Mouse (Mus musculus) monocyte, adult 5-6 weeks (primary cell): ENCODE results near the gene Pgpep1. TPM values are rescaled to one million over a fixed set of nuclear protein-coding genes. Genes with fewer than 3 reads are reported as not detected.

Experiments used
- ATAC-seq: fragments of 153-309, 156-312 bp; replicated peaks from 2 replicates; pipeline ENCODE4 v1.8.0; 2017; ENCODE audit warnings: mild to moderate bottlenecking; ENCODE audit not compliant: low TSS enrichment, insufficient number of reproducible peaks, severe bottlenecking, poor library complexity, low FRiP score
- total RNA-seq: library from RNA; stranded (forward); fragments of 200-1000, 200-491, 200-594 nt; gene quantifications from 3 replicates; pipeline ENCODE4 v1.2.3, GENCODE M21; 2017

The Pgpep1 gene
- total RNA-seq, 1 experiment from 2014 or later, result 3.3 TPM

- peak; percentile 41; the same call in 1 of the 2 replicates for ATAC-seq
Observed at GRCm38 (mm10) chr8:70601271-70601649, 58.9 kb downstream of the Pgpep1 start.

GRCm38 (mm10) chr8:70600473-70601270 lies 59.5 kb downstream of the Pgpep1 start:
- no peak for ATAC-seq

GRCm38 (mm10) chr8:70599507-70600290 lies 60.5 kb downstream of the Pgpep1 start:
- ATAC-seq, result no peak

GRCm38 (mm10) chr8:70598722-70599121 lies 61.5 kb downstream of the Pgpep1 start:
- no peak for ATAC-seq

- ATAC-seq, result no peak
Observed at GRCm38 (mm10) chr8:70598283-70598682, 61.9 kb downstream of the Pgpep1 start.

- ATAC-seq, result no peak
Observed at GRCm38 (mm10) chr8:70597417-70598272, 62.5 kb downstream of the Pgpep1 start.

GRCm38 (mm10) chr8:70596775-70597416 lies 63.3 kb downstream of the Pgpep1 start:
- no peak for ATAC-seq

Other genes with a start within 250 kb of the Pgpep1 start
- 1.8 to 7.0 TPM (median 6.5 TPM) in 3 replicates for gene Crtc1, start 220.8 kb downstream of the Pgpep1 start, total RNA-seq
- 3.3 to 8.3 TPM (median 3.4 TPM) in 3 replicates for gene Klhl26, start 183.4 kb downstream of the Pgpep1 start, total RNA-seq
- gene Tmem59l, start 173.0 kb downstream of the Pgpep1 start, total RNA-seq, result not detected in 3 replicates
- not detected in 3 replicates for gene Crlf1, start 167.2 kb downstream of the Pgpep1 start, total RNA-seq
- gene Rex1bd, start 153.6 kb downstream of the Pgpep1 start, total RNA-seq, result 16.6 to 32.7 TPM (median 26.1 TPM) in 3 replicates
- gene Uba52, start 149.6 kb downstream of the Pgpep1 start, total RNA-seq, result 1,178 to 1,886 TPM (median 1,315 TPM) in 3 replicates
- gene Fkbp8, start 132.7 kb downstream of the Pgpep1 start, total RNA-seq, result 147 to 174 TPM (median 173 TPM) in 3 replicates
- 63.0 to 84.2 TPM (median 67.0 TPM) in 3 replicates for gene Kxd1, start 132.4 kb downstream of the Pgpep1 start, total RNA-seq
- 13.9 to 16.9 TPM (median 15.1 TPM) in 3 replicates for gene Ell, start 120.9 kb downstream of the Pgpep1 start, total RNA-seq
- 9.3 to 16.3 TPM (median 15.3 TPM) in 3 replicates for gene Isyna1, start 66.0 kb downstream of the Pgpep1 start, total RNA-seq
- gene Ssbp4, start 51.5 kb downstream of the Pgpep1 start, total RNA-seq, result 83.1 to 151 TPM (median 94.1 TPM) in 3 replicates
- 28.5 to 42.6 TPM (median 42.2 TPM) in 3 replicates for gene Lrrc25, start 44.2 kb downstream of the Pgpep1 start, total RNA-seq
- gene Gdf15, start 27.9 kb downstream of the Pgpep1 start, total RNA-seq, result 0.19 to 3.8 TPM in 2 of 3 replicates, not detected in the other
- 69.1 to 93.3 TPM (median 80.9 TPM) in 3 replicates for gene Lsm4, start 12.9 kb upstream of the Pgpep1 start, total RNA-seq
- gene Jund, start 38.6 kb upstream of the Pgpep1 start, total RNA-seq, result 131 to 182 TPM (median 168 TPM) in 3 replicates
- gene Iqcn, start 43.1 kb upstream of the Pgpep1 start, total RNA-seq, result 0.67 to 0.78 TPM in 2 of 3 replicates, not detected in the other
- not detected in 3 replicates for gene Gm3336, start 58.2 kb upstream of the Pgpep1 start, total RNA-seq
- gene Pde4c, start 63.3 kb upstream of the Pgpep1 start, total RNA-seq, result 0.10 to 0.19 TPM in 2 of 3 replicates, not detected in the other
- gene Rab3a, start 94.3 kb upstream of the Pgpep1 start, total RNA-seq, result 0.85 to 5.4 TPM (median 2.5 TPM) in 3 replicates
- gene Mpv17l2, start 100.6 kb upstream of the Pgpep1 start, total RNA-seq, result 2.0 to 11.3 TPM (median 4.8 TPM) in 3 replicates
- 5.5 to 12.7 TPM (median 10.3 TPM) in 3 replicates for gene Pik3r2, start 116.3 kb upstream of the Pgpep1 start, total RNA-seq
- 9.6 to 28.2 TPM (median 11.6 TPM) in 3 replicates for gene Mast3, start 144.7 kb upstream of the Pgpep1 start, total RNA-seq
- 2.7 to 11.0 TPM (median 7.9 TPM) in 3 replicates for gene Il12rb1, start 148.1 kb upstream of the Pgpep1 start, total RNA-seq
- 24.6 to 27.9 TPM (median 26.7 TPM) in 3 replicates for gene Arrdc2, start 179.3 kb upstream of the Pgpep1 start, total RNA-seq
- not detected in 3 replicates for gene Kcnn1, start 202.9 kb upstream of the Pgpep1 start, total RNA-seq
- gene Ccdc124, start 213.5 kb upstream of the Pgpep1 start, total RNA-seq, result 32.1 to 34.0 TPM (median 32.6 TPM) in 3 replicates
- not detected in 3 replicates for gene Slc5a5, start 232.4 kb upstream of the Pgpep1 start, total RNA-seq
- gene Rpl18a, start 237.0 kb upstream of the Pgpep1 start, total RNA-seq, result 1,371 to 1,607 TPM (median 1,447 TPM) in 3 replicates
- 13.9 to 21.9 TPM (median 17.2 TPM) in 3 replicates for gene Map1s, start 245.5 kb upstream of the Pgpep1 start, total RNA-seq